Mouse (Mus musculus): ENCODE data around the gene Ppm1k. TPM values are rescaled to one million over a fixed set of nuclear protein-coding genes. Genes with fewer than 3 reads are reported as not detected.
"Not testable (repeated sequence)": the region's sequence is repeated elsewhere in the genome, so short reads cannot be mapped to it uniquely, and the experiment has no call there.

Gene Ppm1k
- polyA plus RNA-seq, 1 experiment from 2014 or later = 3.9 TPM

- no peak for DNase-seq (ENCODE audit: low spot score)
- Histone ChIP-seq H3K4me3 (no peak overlapping the region), H3K36me3 (replicated peaks) (no peaks in the 10 kb centered on the region; the same call in 1 of the 2 replicates), H3K27ac (replicated peaks) (no peak overlapping the region), H3K4me1 (no peaks in the 10 kb centered on the region), H3K9me3 (no peaks in the 10 kb centered on the region), H3K27me3 (replicated peaks; ENCODE audit: low read depth, poor library complexity, severe bottlenecking) (no peaks in the 10 kb centered on the region)
- 85% methylated on average over 2 of the region's 2 CpGs for WGBS
These were observed 8.3 kb downstream of the Ppm1k start for GRCm38 (mm10) chr6:57526933-57527332.

- Histone ChIP-seq H3K36me3 (replicated peaks) (no peaks in the 10 kb centered on the region; the same call in 1 of the 2 replicates), H3K9me3 (no peaks in the 10 kb centered on the region), H3K27ac (replicated peaks) (no peak overlapping the region), H3K27me3 (replicated peaks; ENCODE audit: low read depth, poor library complexity, severe bottlenecking) (no peaks in the 10 kb centered on the region), H3K4me1 (no peaks in the 10 kb centered on the region), H3K4me3 (no peak overlapping the region)
- DNase-seq (ENCODE audit: low spot score) = no peak
- WGBS = 94% methylated on average over 10 of the region's 10 CpGs
These were observed 10.5 kb downstream of the Ppm1k start for GRCm38 (mm10) chr6:57524742-57525141.

- H3K4me1 ChIP-seq = no peaks in the 10 kb centered on the region
- H3K4me3 ChIP-seq = no peak overlapping the region
- H3K36me3 ChIP-seq (replicated peaks) = no peaks in the 10 kb centered on the region; the same call in 1 of the 2 replicates
- WGBS = 89% methylated on average over 10 of the region's 10 CpGs
- DNase-seq (ENCODE audit: low spot score) = no peak
- no peaks in the 10 kb centered on the region for H3K9me3 ChIP-seq
- no peaks in the 10 kb centered on the region for H3K27me3 ChIP-seq (replicated peaks; ENCODE audit: low read depth, poor library complexity, severe bottlenecking)
- H3K27ac ChIP-seq (replicated peaks) = no peak overlapping the region
These were observed 14.3 kb downstream of the Ppm1k start for GRCm38 (mm10) chr6:57520749-57521652.

GRCm38 (mm10) chr6:57514035-57514374 lies 21.3 kb downstream of the Ppm1k start:
- Histone ChIP-seq H3K9me3 (no peaks in the 10 kb centered on the region), H3K4me3 (no peak overlapping the region), H3K36me3 (replicated peaks) (peaks cover 18% of the 10 kb centered on the region; the same call in 1 of the 2 replicates), H3K27me3 (replicated peaks; ENCODE audit: low read depth, poor library complexity, severe bottlenecking) (no peaks in the 10 kb centered on the region), H3K4me1 (no peaks in the 10 kb centered on the region), H3K27ac (replicated peaks) (no peak overlapping the region)
- WGBS = 75% methylated on average over 4 of the region's 4 CpGs
- no peak for DNase-seq (ENCODE audit: low spot score)

- H3K4me3 ChIP-seq = no peak overlapping the region
- H3K27me3 ChIP-seq (replicated peaks; ENCODE audit: low read depth, poor library complexity, severe bottlenecking) = no peaks in the 10 kb centered on the region
- H3K36me3 ChIP-seq (replicated peaks) = peaks cover 18% of the 10 kb centered on the region; the same call in 1 of the 2 replicates
- H3K4me1 ChIP-seq = no peaks in the 10 kb centered on the region
- no peak for DNase-seq (ENCODE audit: low spot score)
- H3K9me3 ChIP-seq = no peaks in the 10 kb centered on the region
- 79% methylated on average over 7 of the region's 7 CpGs for WGBS
- H3K27ac ChIP-seq (replicated peaks) = no peak overlapping the region
These were observed 21.8 kb downstream of the Ppm1k start for GRCm38 (mm10) chr6:57513351-57514034.

- Histone ChIP-seq H3K27me3 (replicated peaks; ENCODE audit: low read depth, poor library complexity, severe bottlenecking) (no peaks in the 10 kb centered on the region), H3K36me3 (replicated peaks) (peaks cover 18% of the 10 kb centered on the region; the same call in 1 of the 2 replicates), H3K27ac (replicated peaks) (no peak overlapping the region), H3K9me3 (no peaks in the 10 kb centered on the region), H3K4me3 (no peak overlapping the region), H3K4me1 (no peaks in the 10 kb centered on the region)
- no peak for DNase-seq (ENCODE audit: low spot score)
- 89% methylated on average over 5 of the region's 5 CpGs for WGBS
These were observed 23.4 kb downstream of the Ppm1k start for GRCm38 (mm10) chr6:57511899-57512298.

GRCm38 (mm10) chr6:57503662-57504379 lies 31.4 kb downstream of the Ppm1k start:
- Histone ChIP-seq H3K27me3 (replicated peaks; ENCODE audit: low read depth, poor library complexity, severe bottlenecking) (no peaks in the 10 kb centered on the region), H3K9me3 (no peaks in the 10 kb centered on the region), H3K36me3 (replicated peaks) (no peaks in the 10 kb centered on the region), H3K4me1 (no peaks in the 10 kb centered on the region), H3K27ac (replicated peaks) (no peak overlapping the region), H3K4me3 (no peak overlapping the region)
- WGBS = 72% methylated on average over 3 of the region's 3 CpGs
- DNase-seq (ENCODE audit: low spot score) = no peak

- H3K4me3 ChIP-seq = no peak overlapping the region
- WGBS = 77% methylated on average over 2 of the region's 2 CpGs
- no peaks in the 10 kb centered on the region for H3K27me3 ChIP-seq (replicated peaks; ENCODE audit: low read depth, poor library complexity, severe bottlenecking)
- no peaks in the 10 kb centered on the region for H3K36me3 ChIP-seq (replicated peaks)
- no peak overlapping the region for H3K27ac ChIP-seq (replicated peaks)
- H3K9me3 ChIP-seq = no peaks in the 10 kb centered on the region
- DNase-seq (ENCODE audit: low spot score) = no peak
- H3K4me1 ChIP-seq = no peaks in the 10 kb centered on the region
These were observed 36.1 kb downstream of the Ppm1k start for GRCm38 (mm10) chr6:57499209-57499608.

GRCm38 (mm10) chr6:57468161-57468560 lies 67.1 kb downstream of the Ppm1k start:
- H3K9me3 ChIP-seq; H3K4me1 ChIP-seq; H3K27me3 ChIP-seq (replicated peaks; ENCODE audit: low read depth, poor library complexity, severe bottlenecking); DNase-seq (ENCODE audit: low spot score); H3K36me3 ChIP-seq (replicated peaks); H3K27ac ChIP-seq (replicated peaks); H3K4me3 ChIP-seq: not testable (repeated sequence)
- WGBS = 14% methylated on average over 3 of the region's 3 CpGs

Other genes starting within 250 kb of the Ppm1k start
- not detected in 2 replicates for gene Vmn1r16, start 206.0 kb downstream of the Ppm1k start, polyA plus RNA-seq (2016; fragmentation: Nextera tagmentation; extraction: Ambion mirVana)
- gene Vmn1r17, start 171.7 kb downstream of the Ppm1k start, polyA plus RNA-seq (2016; fragmentation: Nextera tagmentation; extraction: Ambion mirVana) = not detected in 2 replicates
- not detected in 2 replicates for gene Vmn1r18, start 139.7 kb downstream of the Ppm1k start, polyA plus RNA-seq (2016; fragmentation: Nextera tagmentation; extraction: Ambion mirVana)
- gene Vmn1r19, start 131.7 kb downstream of the Ppm1k start, polyA plus RNA-seq (2016; fragmentation: Nextera tagmentation; extraction: Ambion mirVana) = not detected in 2 replicates
- gene Vmn1r20, start 106.5 kb downstream of the Ppm1k start, polyA plus RNA-seq (2016; fragmentation: Nextera tagmentation; extraction: Ambion mirVana) = not detected in 2 replicates
- gene Herc6, start 45.5 kb upstream of the Ppm1k start, polyA plus RNA-seq (2016; fragmentation: Nextera tagmentation; extraction: Ambion mirVana) = 3.1 and 3.2 TPM in 2 replicates
- gene Pyurf, start 156.6 kb upstream of the Ppm1k start, polyA plus RNA-seq (2016; fragmentation: Nextera tagmentation; extraction: Ambion mirVana) = 19.1 and 21.0 TPM in 2 replicates
- 33.8 and 36.6 TPM in 2 replicates for gene Lancl2, start 167.1 kb upstream of the Ppm1k start, polyA plus RNA-seq (2016; fragmentation: Nextera tagmentation; extraction: Ambion mirVana)

All from embryonic facial prominence, embryonic 10.5 days (tissue).